Mouse (Mus musculus) C2C12 (cell line): Measurements from ENCODE around the gene Ica1.

Experiments
- CEBPB ChIP-seq: IDR thresholded peaks from one replicate; pipeline ENCODE4 v1.6.1; 2011; ENCODE audit warnings: low read depth, mild to moderate bottlenecking, control low read depth, moderate library complexity
- CTCF ChIP-seq: IDR thresholded peaks from one replicate; pipeline ENCODE4 v1.5.1; 2011; ENCODE audit not compliant: control insufficient read depth, insufficient read depth, insufficient read length
- MAX ChIP-seq: IDR thresholded peaks from one replicate; pipeline ENCODE4 v1.6.1; 2011; ENCODE audit warnings: mild to moderate bottlenecking, control low read depth
- MYOG ChIP-seq: IDR thresholded peaks from one replicate; pipeline ENCODE4 v1.6.1; 2011; ENCODE audit not compliant: control insufficient read depth, insufficient read length; ENCODE audit errors: extremely low read depth
- USF1 ChIP-seq: IDR thresholded peaks from one replicate; pipeline ENCODE4 v1.6.1; 2011; ENCODE audit warnings: low read depth, mild to moderate bottlenecking, control low read depth, moderate library complexity

DNA sequence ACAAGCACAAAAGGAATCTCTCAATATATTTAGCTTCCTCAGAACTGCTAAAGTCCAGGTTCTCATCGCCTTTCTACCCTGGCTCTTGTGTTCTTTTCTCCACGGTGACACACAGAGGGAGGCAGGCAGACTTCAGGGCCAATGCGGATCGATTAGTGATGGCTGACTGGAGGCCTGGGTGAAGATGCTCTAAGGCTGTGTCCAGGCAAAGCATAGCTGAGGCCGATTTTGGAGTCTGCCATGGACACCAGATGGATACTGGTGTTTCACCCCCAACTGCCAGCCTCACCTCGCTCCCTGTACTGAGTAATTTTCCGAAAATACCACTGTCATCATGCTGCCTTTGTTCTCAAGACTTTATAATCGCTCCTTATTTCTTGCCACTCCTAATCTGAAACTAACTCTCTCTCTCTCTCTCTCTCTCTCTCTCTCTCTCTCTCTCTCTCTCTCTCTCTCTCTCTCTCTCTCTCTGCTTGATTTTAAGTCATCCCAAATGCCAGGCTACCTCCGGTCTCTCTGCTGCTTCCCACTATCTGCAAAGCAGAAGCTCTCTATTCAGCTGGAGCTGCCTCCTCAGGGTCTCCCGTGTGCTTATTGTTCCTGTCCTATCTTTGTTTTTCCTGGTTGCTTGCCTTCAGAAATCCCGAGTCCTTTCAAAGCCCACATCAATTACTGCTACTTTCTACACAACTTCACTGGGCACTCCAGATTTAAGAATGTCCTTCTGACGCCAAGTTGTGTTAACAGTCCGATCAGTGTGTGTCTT, 118.9 kb downstream of the Ica1 start:
- TF ChIP-seq CTCF (no peak), MAX (no peak), MYOG (no peak), CEBPB (no peak), USF1 (no peak)
